Mouse (Mus musculus) small intestine, adult 2 months (tissue): ENCODE results near the gene Dcst2. TPM values are rescaled to one million over a fixed set of nuclear protein-coding genes. Genes with fewer than 3 reads are reported as not detected.

Experiments used
- H3K27ac ChIP-seq: fragments of 200-500 bp; 2 replicates; pipeline ENCODE4 v1.5.1; 2012; ENCODE audit warnings: low read depth, low read length, control low read depth, inconsistent platforms; ENCODE audit not compliant: insufficient read depth
- H3K27me3 ChIP-seq: fragments of 200-500 bp; 2 replicates; pipeline ENCODE4 v1.6.1; 2012; ENCODE audit warnings: mild to moderate bottlenecking, moderate library complexity, low read length, inconsistent platforms; ENCODE audit not compliant: control insufficient read depth, insufficient read depth
- H3K36me3 ChIP-seq: fragments of 200-500 bp; 2 replicates; pipeline ENCODE4 v1.6.1; 2012; ENCODE audit warnings: mild to moderate bottlenecking, low read length, control low read depth, inconsistent platforms; ENCODE audit not compliant: control insufficient read depth, insufficient read depth
- H3K4me1 ChIP-seq: fragments of 200-500 bp; 2 replicates; pipeline ENCODE4 v1.6.1; 2012; ENCODE audit warnings: low read length, inconsistent platforms, mixed read lengths; ENCODE audit not compliant: control insufficient read depth, insufficient read depth, insufficient read length
- H3K4me3 ChIP-seq: fragments of 200-500 bp; 2 replicates; pipeline ENCODE4 v1.5.1; 2012; ENCODE audit warnings: low read depth, mild to moderate bottlenecking, control low read depth, inconsistent platforms, low read length, moderate library complexity
- CTCF ChIP-seq: fragments of 200-500 bp; IDR thresholded peaks from 2 replicates; pipeline ENCODE4 v1.5.1; 2012; ENCODE audit warnings: low read depth, mild to moderate bottlenecking, control low read depth, inconsistent platforms, low read length, moderate library complexity, mixed read lengths; ENCODE audit not compliant: insufficient replicate concordance, insufficient read length; ENCODE audit errors: extremely low read depth
- POLR2A ChIP-seq: fragments of 200-500 bp; IDR thresholded peaks from 2 replicates; pipeline ENCODE4 v1.6.1; 2012; ENCODE audit warnings: low read depth, mild to moderate bottlenecking, control low read depth, inconsistent platforms, low read length, moderate library complexity
- WGBS: fragments of 180-500 bp; shearing (Covaris S2); methylation state at CpG from one replicate; pipeline ENCODE4 v1.1.7; 2018; 5-methylcytosine and 5-hydroxymethylcytosine counted together
- polyA plus RNA-seq: library from polyadenylated mRNA; depleted of rRNA; stranded (reverse); fragments of >200 nt; gene quantifications from 2 replicates; pipeline ENCODE4 v1.2.3, GENCODE M21; 2012

Gene Dcst2
- polyA plus RNA-seq, 1 experiment, result 1.2 TPM

- peak overlapping the region; percentile 67 for H3K27ac ChIP-seq
- H3K4me3 ChIP-seq, result peak overlapping the region; percentile 57
- H3K36me3 ChIP-seq, result peaks cover 65% of the 10 kb centered on the region
- WGBS, result 7% methylated on average over 28 of the region's 29 CpGs
- H3K27me3 ChIP-seq, result no peaks in the 10 kb centered on the region
- peaks cover 25% of the 10 kb centered on the region for H3K4me1 ChIP-seq
- no peak for TF ChIP-seq POLR2A
- TF ChIP-seq CTCF, result peak; percentile 90
These were observed 16.8 kb downstream of the Dcst2 start for GRCm38 (mm10) chr3:89378394-89379067.

GRCm38 (mm10) chr3:89379388-89380131, 17.8 kb downstream of the Dcst2 start:
- Histone ChIP-seq H3K4me1 (peaks cover 36% of the 10 kb centered on the region), H3K27me3 (no peaks in the 10 kb centered on the region), H3K4me3 (no peak overlapping the region), H3K27ac (no peak overlapping the region), H3K36me3 (peaks cover 71% of the 10 kb centered on the region)
- WGBS, result 79% methylated on average over 31 of the region's 31 CpGs
- TF ChIP-seq CTCF, result no peak
- TF ChIP-seq POLR2A, result no peak

- Histone ChIP-seq H3K27me3 (no peaks in the 10 kb centered on the region), H3K36me3 (peaks cover 77% of the 10 kb centered on the region), H3K4me3 (no peak overlapping the region), H3K4me1 (peaks cover 42% of the 10 kb centered on the region), H3K27ac (no peak overlapping the region)
- 90% methylated on average over 14 of the region's 14 CpGs for WGBS
- no peak for TF ChIP-seq POLR2A
- TF ChIP-seq CTCF, result no peak
These were observed 18.5 kb downstream of the Dcst2 start for GRCm38 (mm10) chr3:89380291-89380690.

GRCm38 (mm10) chr3:89380711-89381110, 18.9 kb downstream of the Dcst2 start:
- Histone ChIP-seq H3K4me1 (peaks cover 45% of the 10 kb centered on the region), H3K27me3 (no peaks in the 10 kb centered on the region), H3K27ac (no peak overlapping the region), H3K36me3 (peaks cover 80% of the 10 kb centered on the region), H3K4me3 (no peak overlapping the region)
- no peak for TF ChIP-seq CTCF
- no peak for TF ChIP-seq POLR2A
- 92% methylated on average over 18 of the region's 18 CpGs for WGBS

GRCm38 (mm10) chr3:89381233-89381632, 19.5 kb downstream of the Dcst2 start:
- TF ChIP-seq CTCF (no peak), POLR2A (no peak)
- Histone ChIP-seq H3K27ac (no peak overlapping the region), H3K36me3 (peaks cover 84% of the 10 kb centered on the region), H3K4me3 (no peak overlapping the region), H3K27me3 (no peaks in the 10 kb centered on the region), H3K4me1 (peaks cover 51% of the 10 kb centered on the region)
- WGBS, result 91% methylated on average over 11 of the region's 11 CpGs

GRCm38 (mm10) chr3:89382033-89382882, 20.5 kb downstream of the Dcst2 start:
- 84% methylated on average over 9 of the region's 9 CpGs for WGBS
- peaks cover 57% of the 10 kb centered on the region for H3K4me1 ChIP-seq
- H3K27ac ChIP-seq, result no peak overlapping the region
- H3K27me3 ChIP-seq, result no peaks in the 10 kb centered on the region
- H3K4me3 ChIP-seq, result no peak overlapping the region
- H3K36me3 ChIP-seq, result peaks cover 82% of the 10 kb centered on the region
- TF ChIP-seq CTCF (no peak), POLR2A (no peak)
